Mouse (Mus musculus): ENCODE measurements around the gene Vwa1. TPM values are rescaled to one million over a fixed set of nuclear protein-coding genes. Genes with fewer than 3 reads are reported as not detected.

Gene Vwa1
- polyA plus RNA-seq, 1 experiment from 2014 or later = 0.89 TPM

DNA sequence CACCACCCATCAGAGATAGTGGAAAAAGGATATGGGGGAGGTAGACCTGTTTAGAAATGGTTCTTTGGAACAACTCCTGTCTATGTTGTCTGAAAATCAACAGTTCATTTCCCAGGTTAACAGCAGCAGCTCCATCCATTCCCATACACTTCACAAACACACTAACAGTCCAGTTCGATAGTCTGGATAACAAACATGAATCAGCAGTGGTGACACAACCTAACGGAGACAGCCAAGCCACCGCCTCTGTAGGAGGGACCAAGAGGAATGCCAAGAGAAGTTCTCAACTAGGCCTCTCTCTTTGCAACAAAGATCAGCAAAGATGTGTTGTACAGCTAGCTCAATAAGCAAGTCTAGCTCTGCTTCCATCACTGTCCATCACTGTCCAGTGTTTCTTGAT lies 12.1 kb downstream of the Vwa1 start:
- no peaks in the 10 kb centered on the region for H3K27me3 ChIP-seq (ENCODE audit: control insufficient read depth, insufficient read depth, low read length)
- ATAC-seq (replicated peaks; ENCODE audit: insufficient number of reproducible peaks, low FRiP score, low TSS enrichment) = no peak
- no peaks in the 10 kb centered on the region for H3K9me3 ChIP-seq (replicated peaks; ENCODE audit: control insufficient read depth, low read length)
- H3K27ac ChIP-seq (ENCODE audit: low read depth, low read length) = no peak overlapping the region
- no peak overlapping the region for H3K4me3 ChIP-seq (ENCODE audit: low read depth, low read length)
- 83% methylated on average over 3 of the region's 3 CpGs for WGBS (ENCODE audit: insufficient replicate concordance)
- no peaks in the 10 kb centered on the region for H3K36me3 ChIP-seq (ENCODE audit: control insufficient read depth, insufficient read depth, low read length)
- H3K4me1 ChIP-seq (ENCODE audit: control insufficient read depth, insufficient read depth, low read length) = peaks cover 21% of the 10 kb centered on the region
- H3K9ac ChIP-seq (ENCODE audit: low read depth, low read length) = no peak overlapping the region
- no peak overlapping the region for H3K4me2 ChIP-seq

DNA sequence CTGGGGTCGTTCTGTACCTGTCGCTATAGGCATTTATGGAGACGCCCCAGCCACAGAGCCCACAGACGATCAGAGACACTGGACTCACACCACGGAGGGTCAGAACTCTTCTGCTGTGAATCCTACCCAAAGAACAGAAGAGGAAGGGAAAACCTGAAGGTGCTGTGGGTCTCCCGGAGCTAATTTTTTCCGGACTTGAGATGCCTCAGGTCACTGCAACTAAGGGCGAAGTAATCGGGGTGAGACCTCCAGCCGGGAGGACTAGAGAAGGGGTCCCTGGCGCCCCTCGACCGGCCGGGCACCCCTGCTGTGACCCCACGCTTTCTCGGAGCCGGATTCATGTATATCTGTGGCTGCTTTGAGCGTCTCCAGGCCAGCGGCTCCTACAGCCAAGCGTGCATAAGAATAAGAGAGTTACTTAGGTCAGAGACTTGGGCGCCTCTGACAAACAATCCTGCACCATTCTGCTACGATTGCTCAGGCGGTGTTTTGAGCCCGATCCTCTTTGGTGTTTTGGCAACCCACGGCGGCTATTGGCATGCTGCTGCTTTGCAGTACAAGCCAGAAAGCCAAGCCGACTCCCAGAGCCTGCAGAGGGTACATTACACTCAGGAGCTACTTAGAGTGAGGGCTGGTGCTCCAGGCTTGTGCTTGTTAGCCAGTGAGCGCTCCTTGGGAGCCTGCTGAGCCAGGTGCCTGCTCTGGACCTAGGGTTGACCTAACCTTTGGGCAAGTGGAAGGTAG lies 13.0 kb downstream of the Vwa1 start:
- WGBS (ENCODE audit: insufficient replicate concordance) = 3% methylated on average over 28 of the region's 28 CpGs
- Histone ChIP-seq H3K4me2 (peak overlapping the region; percentile 98), H3K36me3 (ENCODE audit: control insufficient read depth, insufficient read depth, low read length) (no peaks in the 10 kb centered on the region), H3K4me3 (ENCODE audit: low read depth, low read length) (peak overlapping the region; percentile 69), H3K27ac (ENCODE audit: low read depth, low read length) (peak overlapping the region; percentile 50), H3K4me1 (ENCODE audit: control insufficient read depth, insufficient read depth, low read length) (peaks cover 25% of the 10 kb centered on the region), H3K27me3 (ENCODE audit: control insufficient read depth, insufficient read depth, low read length) (no peaks in the 10 kb centered on the region), H3K9me3 (replicated peaks; ENCODE audit: control insufficient read depth, low read length) (no peaks in the 10 kb centered on the region), H3K9ac (ENCODE audit: low read depth, low read length) (peak overlapping the region; percentile 86)
- no peak for ATAC-seq (replicated peaks; ENCODE audit: insufficient number of reproducible peaks, low FRiP score, low TSS enrichment)

- Histone ChIP-seq H3K4me3 (ENCODE audit: low read depth, low read length) (peak within 1 kb of the TSS; percentile 69), H3K36me3 (ENCODE audit: control insufficient read depth, insufficient read depth, low read length) (peaks cover 6% of the 10 kb centered on the region), H3K27me3 (ENCODE audit: control insufficient read depth, insufficient read depth, low read length) (no peaks in the 10 kb centered on the region), H3K4me2 (peak within 1 kb of the TSS; percentile 98), H3K4me1 (ENCODE audit: control insufficient read depth, insufficient read depth, low read length) (peaks cover 25% of the 10 kb centered on the region), H3K9me3 (replicated peaks; ENCODE audit: control insufficient read depth, low read length) (no peaks in the 10 kb centered on the region), H3K27ac (ENCODE audit: low read depth, low read length) (peak within 1 kb of the TSS; percentile 73), H3K9ac (ENCODE audit: low read depth, low read length) (peak within 1 kb of the TSS; percentile 86)
- WGBS (ENCODE audit: insufficient replicate concordance) = under 1% methylated on average over 68 of the region's 68 CpGs
- ATAC-seq (replicated peaks; ENCODE audit: insufficient number of reproducible peaks, low FRiP score, low TSS enrichment) = peak; percentile 95
Measured at GRCm38 (mm10) chr4:155760613-155761355, 13.7 kb downstream of the Vwa1 start, which contains the start of gene Atad3a. Gene Atad3a, minus strand, starts transcription at chr4:155761093.

DNA sequence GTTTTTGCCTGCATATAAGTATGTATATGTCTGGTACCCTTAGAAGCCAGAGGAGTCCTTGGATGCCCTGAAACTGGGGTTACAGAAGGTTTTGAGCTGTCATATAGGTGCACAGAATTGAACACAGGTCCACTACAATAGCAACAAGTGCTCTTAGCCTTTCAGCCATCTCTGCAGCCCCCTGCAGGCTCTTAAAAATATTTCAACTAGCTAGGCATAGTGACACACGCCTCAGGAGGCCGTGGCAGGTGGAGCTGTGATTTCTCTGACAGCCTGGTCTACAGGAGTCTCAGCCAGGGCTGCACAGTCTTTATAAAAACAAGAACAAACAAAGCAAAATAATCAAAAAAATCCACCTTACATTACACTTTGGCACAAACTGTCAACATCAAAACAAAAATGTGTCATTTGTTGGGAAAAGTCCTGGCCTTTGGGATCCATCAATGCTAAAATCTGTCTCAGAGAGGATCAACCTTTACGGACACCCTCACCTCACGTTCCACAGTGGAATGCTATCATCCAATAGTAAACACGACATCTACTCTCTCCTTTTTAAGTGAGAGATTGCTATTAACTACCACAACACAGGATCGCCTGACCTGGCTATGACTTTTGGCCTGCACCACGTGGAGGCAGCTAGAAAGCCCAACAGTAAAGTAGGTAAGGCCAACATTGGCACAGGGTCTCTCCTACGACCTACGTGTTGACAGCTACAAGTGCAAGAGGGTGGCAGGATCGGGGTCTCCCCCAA lies 14.5 kb downstream of the Vwa1 start:
- 3% methylated on average over 10 of the region's 10 CpGs for WGBS (ENCODE audit: insufficient replicate concordance)
- Histone ChIP-seq H3K4me2 (peak overlapping the region; percentile 98), H3K27ac (ENCODE audit: low read depth, low read length) (peak overlapping the region; percentile 73), H3K4me1 (ENCODE audit: control insufficient read depth, insufficient read depth, low read length) (peaks cover 25% of the 10 kb centered on the region), H3K4me3 (ENCODE audit: low read depth, low read length) (peak overlapping the region; percentile 69), H3K36me3 (ENCODE audit: control insufficient read depth, insufficient read depth, low read length) (peaks cover 7% of the 10 kb centered on the region), H3K27me3 (ENCODE audit: control insufficient read depth, insufficient read depth, low read length) (no peaks in the 10 kb centered on the region), H3K9me3 (replicated peaks; ENCODE audit: control insufficient read depth, low read length) (no peaks in the 10 kb centered on the region), H3K9ac (ENCODE audit: low read depth, low read length) (peak overlapping the region; percentile 86)
- ATAC-seq (replicated peaks; ENCODE audit: insufficient number of reproducible peaks, low FRiP score, low TSS enrichment) = no peak

DNA sequence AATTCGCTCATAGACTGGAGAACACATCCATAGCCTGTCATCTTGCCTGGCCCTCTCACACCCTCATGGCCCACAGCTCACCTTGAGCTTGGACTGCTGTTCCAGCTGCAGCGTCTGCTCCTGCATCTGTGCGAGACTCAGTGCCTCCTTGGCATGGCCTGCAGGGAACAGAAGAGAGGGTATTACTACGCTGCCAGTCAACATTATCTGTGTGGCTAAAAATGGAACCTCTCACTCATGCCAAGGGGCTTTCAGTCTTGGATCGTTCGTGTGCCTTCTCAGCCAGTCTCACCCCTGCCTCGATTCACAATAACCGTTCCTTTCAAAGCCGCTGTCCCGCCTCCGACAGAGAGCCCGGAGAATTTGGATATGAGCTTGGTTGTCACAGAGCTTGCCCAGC lies 17.5 kb downstream of the Vwa1 start:
- no peak overlapping the region for H3K9ac ChIP-seq (ENCODE audit: low read depth, low read length)
- H3K4me2 ChIP-seq = no peak overlapping the region
- H3K36me3 ChIP-seq (ENCODE audit: control insufficient read depth, insufficient read depth, low read length) = peaks cover 22% of the 10 kb centered on the region
- H3K4me3 ChIP-seq (ENCODE audit: low read depth, low read length) = no peak overlapping the region
- no peaks in the 10 kb centered on the region for H3K9me3 ChIP-seq (replicated peaks; ENCODE audit: control insufficient read depth, low read length)
- peaks cover 25% of the 10 kb centered on the region for H3K4me1 ChIP-seq (ENCODE audit: control insufficient read depth, insufficient read depth, low read length)
- no peaks in the 10 kb centered on the region for H3K27me3 ChIP-seq (ENCODE audit: control insufficient read depth, insufficient read depth, low read length)
- no peak for ATAC-seq (replicated peaks; ENCODE audit: insufficient number of reproducible peaks, low FRiP score, low TSS enrichment)
- 80% methylated on average over 12 of the region's 12 CpGs for WGBS (ENCODE audit: insufficient replicate concordance)
- H3K27ac ChIP-seq (ENCODE audit: low read depth, low read length) = no peak overlapping the region

DNA sequence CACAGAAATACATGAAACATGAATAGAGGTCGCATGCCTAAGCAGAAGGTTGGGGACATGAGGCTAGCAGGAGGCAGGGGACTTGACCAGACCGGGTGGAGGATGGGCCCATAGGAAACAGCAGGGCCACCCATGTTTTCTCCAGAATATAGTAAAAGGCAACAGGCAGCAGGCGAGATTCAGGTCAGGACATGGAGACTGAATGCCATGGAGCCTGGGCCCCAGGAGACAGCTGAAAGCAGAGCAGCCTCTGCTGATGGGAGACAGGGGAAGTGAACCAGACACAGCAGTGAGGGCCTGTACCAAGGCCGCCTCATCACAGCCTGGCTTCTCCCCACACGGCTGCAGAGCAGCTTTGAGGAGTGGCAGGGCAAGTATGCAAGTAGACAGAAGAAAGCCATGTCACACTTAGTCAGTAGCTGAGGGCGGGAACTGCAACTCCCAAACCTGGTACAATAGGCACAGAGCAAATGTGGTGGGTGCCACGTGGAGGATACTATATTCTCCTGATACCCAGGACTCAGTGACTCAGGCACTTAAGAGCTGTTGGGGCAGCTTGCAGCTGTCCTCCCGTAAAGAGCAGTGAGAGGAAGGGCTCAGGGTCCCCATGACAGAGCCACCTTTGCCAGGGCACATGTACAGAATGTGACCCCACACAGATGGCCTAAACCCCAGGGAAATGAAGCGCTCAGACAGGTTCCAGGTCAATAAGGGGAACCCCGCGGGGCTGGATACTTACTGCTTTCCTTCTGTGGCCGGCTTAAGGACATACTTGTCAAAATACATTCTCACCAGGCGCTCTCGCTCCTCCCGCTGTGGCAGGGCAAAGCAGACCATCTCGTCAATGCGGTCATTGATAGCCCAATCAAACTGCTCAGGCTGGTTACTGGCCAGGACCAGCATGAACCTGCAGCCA lies 27.7 kb downstream of the Vwa1 start:
- 87% methylated on average over 17 of the region's 17 CpGs for WGBS (ENCODE audit: insufficient replicate concordance)
- Histone ChIP-seq H3K27me3 (ENCODE audit: control insufficient read depth, insufficient read depth, low read length) (no peaks in the 10 kb centered on the region), H3K27ac (ENCODE audit: low read depth, low read length) (no peak overlapping the region), H3K36me3 (ENCODE audit: control insufficient read depth, insufficient read depth, low read length) (peaks cover 57% of the 10 kb centered on the region), H3K9me3 (replicated peaks; ENCODE audit: control insufficient read depth, low read length) (no peaks in the 10 kb centered on the region), H3K4me3 (ENCODE audit: low read depth, low read length) (no peak overlapping the region), H3K4me2 (no peak overlapping the region), H3K4me1 (ENCODE audit: control insufficient read depth, insufficient read depth, low read length) (no peaks in the 10 kb centered on the region), H3K9ac (ENCODE audit: low read depth, low read length) (no peak overlapping the region)
- no peak for ATAC-seq (replicated peaks; ENCODE audit: insufficient number of reproducible peaks, low FRiP score, low TSS enrichment)

GRCm38 (mm10) chr4:155746036-155746548 lies 28.4 kb downstream of the Vwa1 start:
- ATAC-seq (replicated peaks; ENCODE audit: insufficient number of reproducible peaks, low FRiP score, low TSS enrichment) = no peak
- 82% methylated on average over 8 of the region's 8 CpGs for WGBS (ENCODE audit: insufficient replicate concordance)
- Histone ChIP-seq H3K9me3 (replicated peaks; ENCODE audit: control insufficient read depth, low read length) (no peaks in the 10 kb centered on the region), H3K36me3 (ENCODE audit: control insufficient read depth, insufficient read depth, low read length) (peaks cover 56% of the 10 kb centered on the region), H3K27me3 (ENCODE audit: control insufficient read depth, insufficient read depth, low read length) (no peaks in the 10 kb centered on the region), H3K4me3 (ENCODE audit: low read depth, low read length) (no peak overlapping the region), H3K27ac (ENCODE audit: low read depth, low read length) (no peak overlapping the region), H3K9ac (ENCODE audit: low read depth, low read length) (no peak overlapping the region), H3K4me1 (ENCODE audit: control insufficient read depth, insufficient read depth, low read length) (no peaks in the 10 kb centered on the region), H3K4me2 (no peak overlapping the region)

Measured in heart, embryonic 11.5 days (tissue).